Mouse (Mus musculus) intestine, embryonic 16.5 days (tissue): ENCODE measurements around the gene Cnih2. TPM values are rescaled to one million over a fixed set of nuclear protein-coding genes. Genes with fewer than 3 reads are reported as not detected.
"Not testable (repeated sequence)": the region's sequence is repeated elsewhere in the genome, so short reads cannot be mapped to it uniquely, and the experiment has no call there.

Experiments
- ATAC-seq: fragments of 200-750 bp; cut with Nextera tagmentation; 2 replicates; pipeline ENCODE4 v1.8.0; 2017; ENCODE audit warnings: moderate TSS enrichment, moderate library complexity
- H3K27ac ChIP-seq: fragments of 300-500 bp; sonication (generic); 2 replicates; pipeline ENCODE4 v1.5.1; 2014; ENCODE audit warnings: mild to moderate bottlenecking, low read length
- H3K27me3 ChIP-seq: fragments of 300-500 bp; sonication (generic); replicated peaks from 2 replicates; pipeline ENCODE4 v1.6.1; 2014; ENCODE audit warnings: low read length, control low read depth, mixed read lengths; ENCODE audit not compliant: control insufficient read depth, insufficient read depth
- H3K36me3 ChIP-seq: fragments of 300-500 bp; sonication (generic); 2 replicates; pipeline ENCODE4 v1.6.1; 2014; ENCODE audit warnings: low read length, control low read depth; ENCODE audit not compliant: control insufficient read depth, insufficient read depth
- H3K4me1 ChIP-seq: fragments of 300-500 bp; sonication (generic); 2 replicates; pipeline ENCODE4 v1.6.1; 2014; ENCODE audit warnings: low read length, control low read depth, mixed read lengths; ENCODE audit not compliant: control insufficient read depth, insufficient read depth
- H3K4me2 ChIP-seq: fragments of 300-500 bp; sonication (generic); 2 replicates; pipeline ENCODE4 v1.6.1; 2014; ENCODE audit warnings: low read depth, low read length, control low read depth
- H3K4me3 ChIP-seq: fragments of 300-500 bp; sonication (generic); 2 replicates; pipeline ENCODE4 v1.5.1; 2014; ENCODE audit warnings: mild to moderate bottlenecking, low read length
- H3K9ac ChIP-seq: fragments of 300-500 bp; sonication (generic); 2 replicates; pipeline ENCODE4 v1.6.1; 2014; ENCODE audit warnings: low read depth, low read length
- H3K9me3 ChIP-seq: fragments of 300-500 bp; sonication (generic); 2 replicates; pipeline ENCODE4 v1.6.1; 2016; ENCODE audit warnings: low read length, control low read depth; ENCODE audit not compliant: control insufficient read depth
- WGBS: fragments of 180-500 bp; shearing (Covaris S2); extraction: QIAGEN DNeasy Blood & Tissue Kit; methylation state at CpG from one replicate; pipeline ENCODE4 v1.1.7; 2014; 5-methylcytosine and 5-hydroxymethylcytosine counted together
- polyA plus RNA-seq: library from polyadenylated mRNA; unstranded; fragments of >200 nt; fragmentation: Nextera tagmentation; extraction: Ambion mirVana; gene quantifications from 2 replicates; pipeline ENCODE4 v1.2.1, GENCODE M21; 2015

The Cnih2 gene
- polyA plus RNA-seq, 1 experiment from 2014 or later, result 8.1 TPM

GRCm38 (mm10) chr19:5095887-5096474 is 2.3 kb downstream of the Cnih2 start:
- Histone ChIP-seq H3K9me3 (no peaks in the 10 kb centered on the region), H3K4me3 (no peak overlapping the region), H3K27ac (no peak overlapping the region), H3K9ac (peak overlapping the region; percentile 39; the same call in 1 of the 2 replicates), H3K27me3 (no peaks in the 10 kb centered on the region), H3K4me2 (no peak overlapping the region), H3K4me1 (peaks cover 27% of the 10 kb centered on the region), H3K36me3 (peaks cover 8% of the 10 kb centered on the region)
- WGBS, result 14% methylated on average over 9 of the region's 9 CpGs
- ATAC-seq, result no peak

GRCm38 (mm10) chr19:5094746-5095417 is 3.4 kb downstream of the Cnih2 start:
- H3K4me3 ChIP-seq, result no peak overlapping the region

GRCm38 (mm10) chr19:5094243-5094632 is 4.1 kb downstream of the Cnih2 start:
- Histone ChIP-seq H3K27me3 (no peaks in the 10 kb centered on the region), H3K9ac (no peak overlapping the region), H3K27ac (no peak overlapping the region), H3K4me2 (no peak overlapping the region), H3K4me1 (peaks cover 30% of the 10 kb centered on the region), H3K9me3 (no peaks in the 10 kb centered on the region), H3K4me3 (no peak overlapping the region), H3K36me3 (peaks cover 2% of the 10 kb centered on the region)
- ATAC-seq, result peak; percentile 70
- WGBS, result under 1% methylated on average over 21 of the region's 21 CpGs

More at GRCm38 (mm10) chr19:5094746-5095417, 3.4 kb downstream of the Cnih2 start:
- no peak; the same call in 1 of the 2 replicates for ATAC-seq
- H3K27me3 ChIP-seq, result no peaks in the 10 kb centered on the region
- no peak overlapping the region for H3K9ac ChIP-seq
- peaks cover 27% of the 10 kb centered on the region for H3K4me1 ChIP-seq
- no peak overlapping the region for H3K4me2 ChIP-seq
- H3K27ac ChIP-seq, result no peak overlapping the region
- H3K9me3 ChIP-seq, result no peaks in the 10 kb centered on the region
- peaks cover 2% of the 10 kb centered on the region for H3K36me3 ChIP-seq
- WGBS, result 43% methylated on average over 11 of the region's 11 CpGs

DNA sequence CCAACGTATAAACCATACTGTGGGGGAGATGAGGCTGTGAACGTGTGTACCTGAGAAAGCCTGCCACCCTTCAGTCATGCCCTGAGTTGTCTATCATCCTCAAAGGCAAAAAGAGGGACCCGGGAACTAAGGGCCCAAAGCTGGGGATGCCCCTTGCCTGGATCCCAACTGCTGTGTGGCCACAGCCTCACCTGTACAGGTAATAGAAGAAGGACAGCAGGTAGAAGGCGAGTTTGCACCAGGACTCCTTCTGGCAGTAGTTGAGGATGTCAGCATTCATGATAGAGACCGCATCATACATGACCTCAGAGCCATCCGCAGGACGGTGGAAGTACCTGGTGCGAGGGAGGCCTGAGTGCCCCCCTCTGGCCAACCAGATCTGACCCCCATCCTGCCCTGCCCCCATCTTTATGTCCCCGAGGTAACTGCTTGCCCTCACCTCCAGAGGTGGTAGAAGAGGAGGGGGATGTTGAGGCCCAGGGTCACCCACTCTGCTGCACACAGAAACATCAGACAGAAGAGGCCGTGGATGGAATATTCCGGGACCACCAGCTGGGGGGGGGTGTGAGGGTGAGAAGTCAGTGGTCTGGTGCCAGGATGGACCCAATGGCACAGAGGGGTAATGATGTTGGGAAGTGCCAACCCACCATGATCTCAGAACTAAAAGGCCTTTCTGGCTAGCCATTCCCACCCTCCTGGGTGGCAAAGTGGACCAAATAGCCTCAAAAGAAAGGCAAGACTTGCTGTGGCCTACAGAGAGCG is 4.7 kb downstream of the Cnih2 start:
- peaks cover 31% of the 10 kb centered on the region for H3K4me1 ChIP-seq

GRCm38 (mm10) chr19:5092083-5092482 is 6.2 kb downstream of the Cnih2 start:
- Histone ChIP-seq H3K9me3 (no peaks in the 10 kb centered on the region), H3K27me3 (no peaks in the 10 kb centered on the region), H3K9ac (no peak overlapping the region), H3K36me3 (peaks cover 2% of the 10 kb centered on the region), H3K4me3 (no peak overlapping the region), H3K4me2 (no peak overlapping the region), H3K4me1 (peaks cover 25% of the 10 kb centered on the region), H3K27ac (no peak overlapping the region)
- ATAC-seq, result no peak
- 88% methylated on average over 10 of the region's 10 CpGs for WGBS

More for the DNA sequence above, 4.7 kb downstream of the Cnih2 start:
- no peak for ATAC-seq
- 70% methylated on average over 12 of the region's 12 CpGs for WGBS
- Histone ChIP-seq H3K27ac (no peak overlapping the region), H3K9me3 (no peaks in the 10 kb centered on the region), H3K4me2 (no peak overlapping the region), H3K36me3 (peaks cover 2% of the 10 kb centered on the region), H3K27me3 (no peaks in the 10 kb centered on the region), H3K9ac (no peak overlapping the region; the same call in 1 of the 2 replicates), H3K4me3 (no peak overlapping the region)

DNA sequence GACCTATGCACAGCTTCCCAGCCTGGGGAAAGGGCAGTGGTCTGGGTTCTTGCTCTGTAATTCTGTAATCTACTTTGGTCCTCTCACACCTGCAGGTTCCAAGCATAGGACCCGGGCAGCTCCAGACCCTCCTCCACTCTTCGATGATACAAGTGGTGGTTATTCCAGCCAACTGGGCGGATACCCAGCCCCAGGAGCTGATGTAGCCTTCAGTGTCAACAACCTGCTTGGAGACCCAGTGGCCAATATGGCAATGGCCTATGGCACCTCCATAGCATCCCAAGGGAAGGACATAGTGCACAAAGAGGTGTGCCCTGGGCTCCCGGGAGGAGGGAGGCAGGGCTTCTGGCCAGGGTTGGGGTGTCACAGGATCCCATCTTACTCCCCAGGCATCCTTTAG is 9.0 kb downstream of the Cnih2 start:
- Histone ChIP-seq H3K36me3 (peaks cover 2% of the 10 kb centered on the region), H3K27me3 (peaks cover 21% of the 10 kb centered on the region), H3K4me3 (peak overlapping the region; percentile 71), H3K9ac (peak overlapping the region; percentile 81), H3K4me2 (peak overlapping the region; percentile 73), H3K9me3 (no peaks in the 10 kb centered on the region), H3K27ac (no peak overlapping the region), H3K4me1 (peaks cover 21% of the 10 kb centered on the region)
- ATAC-seq, result no peak
- WGBS, result 93% methylated on average over 4 of the region's 4 CpGs

DNA sequence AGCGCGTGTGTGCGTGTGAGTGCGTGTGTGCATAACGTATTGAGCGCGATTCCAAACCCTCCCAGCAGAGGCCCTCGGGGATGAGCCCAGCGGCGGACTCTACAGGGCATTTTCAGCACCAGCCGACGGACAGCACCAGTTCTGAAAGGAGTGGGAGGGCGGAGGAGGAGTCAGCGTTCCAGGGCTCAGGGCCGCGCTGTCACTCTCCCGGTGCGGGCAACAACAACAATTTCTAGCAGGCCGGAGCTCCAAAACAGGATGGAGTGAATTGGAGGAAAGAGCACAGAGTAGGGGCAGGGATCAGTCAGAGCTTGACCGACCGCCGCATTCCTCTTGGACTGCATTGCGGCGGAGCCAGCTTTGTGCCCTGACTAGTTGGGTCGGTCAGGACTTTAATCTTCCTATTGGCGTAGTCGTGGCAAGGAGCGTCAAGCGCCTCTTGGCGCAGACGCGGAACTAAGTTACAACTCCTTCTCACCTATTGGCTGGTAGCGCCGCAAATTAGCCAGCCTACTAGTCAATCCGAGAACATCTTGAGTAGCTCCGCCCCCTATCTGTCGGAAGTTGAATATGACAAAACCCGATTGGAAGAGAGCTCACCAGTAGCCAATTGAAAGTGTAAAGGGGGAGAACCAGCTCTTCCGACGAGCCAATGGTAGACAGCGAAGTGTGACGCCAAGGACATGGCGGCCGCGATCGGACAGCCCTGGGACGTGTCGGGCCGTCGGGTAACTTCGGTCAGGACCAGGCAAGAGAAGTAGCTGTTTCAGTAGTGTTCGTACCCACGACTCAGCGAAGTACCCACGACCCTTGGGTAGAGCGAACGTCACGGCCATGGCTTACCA is 10.2 kb downstream of the Cnih2 start, which contains the start of gene Yif1a:
Gene Yif1a (plus strand): TSS at position 655 of the 845 bp plus-strand sequence.
- Histone ChIP-seq H3K4me3 (peak within 1 kb of the TSS; percentile 71), H3K9ac (peak within 1 kb of the TSS; percentile 81), H3K4me1 (peaks cover 17% of the 10 kb centered on the region), H3K27ac (peak within 1 kb of the TSS; percentile 90), H3K9me3 (no peaks in the 10 kb centered on the region), H3K27me3 (peaks cover 32% of the 10 kb centered on the region), H3K36me3 (peaks cover 2% of the 10 kb centered on the region), H3K4me2 (peak within 1 kb of the TSS; percentile 73)
- under 1% methylated on average over 58 of the region's 58 CpGs for WGBS
- ATAC-seq, result peak; percentile 93

- H3K36me3 ChIP-seq, H3K27ac ChIP-seq, H3K9me3 ChIP-seq, H3K4me2 ChIP-seq, H3K4me3 ChIP-seq, H3K9ac ChIP-seq, ATAC-seq: not testable (repeated sequence)
- WGBS, result 48% methylated on average over 4 of the region's 4 CpGs
- H3K4me1 ChIP-seq, result peaks cover 17% of the 10 kb centered on the region
- peaks cover 47% of the 10 kb centered on the region for H3K27me3 ChIP-seq
Measured at GRCm38 (mm10) chr19:5086533-5086932, 11.8 kb downstream of the Cnih2 start.
